Mouse (Mus musculus) testis, postnatal 10 days (tissue): Measurements from ENCODE around the gene Tbx15.
A peak's percentile ranks its signal among the peaks of the same experiment; 100 is the strongest.

Experiments used
- DNase-seq: peaks from one replicate; pipeline ENCODE4 v3.0.0; 2021; ENCODE audit warnings: low spot score

Tbx15 gene

DNA sequence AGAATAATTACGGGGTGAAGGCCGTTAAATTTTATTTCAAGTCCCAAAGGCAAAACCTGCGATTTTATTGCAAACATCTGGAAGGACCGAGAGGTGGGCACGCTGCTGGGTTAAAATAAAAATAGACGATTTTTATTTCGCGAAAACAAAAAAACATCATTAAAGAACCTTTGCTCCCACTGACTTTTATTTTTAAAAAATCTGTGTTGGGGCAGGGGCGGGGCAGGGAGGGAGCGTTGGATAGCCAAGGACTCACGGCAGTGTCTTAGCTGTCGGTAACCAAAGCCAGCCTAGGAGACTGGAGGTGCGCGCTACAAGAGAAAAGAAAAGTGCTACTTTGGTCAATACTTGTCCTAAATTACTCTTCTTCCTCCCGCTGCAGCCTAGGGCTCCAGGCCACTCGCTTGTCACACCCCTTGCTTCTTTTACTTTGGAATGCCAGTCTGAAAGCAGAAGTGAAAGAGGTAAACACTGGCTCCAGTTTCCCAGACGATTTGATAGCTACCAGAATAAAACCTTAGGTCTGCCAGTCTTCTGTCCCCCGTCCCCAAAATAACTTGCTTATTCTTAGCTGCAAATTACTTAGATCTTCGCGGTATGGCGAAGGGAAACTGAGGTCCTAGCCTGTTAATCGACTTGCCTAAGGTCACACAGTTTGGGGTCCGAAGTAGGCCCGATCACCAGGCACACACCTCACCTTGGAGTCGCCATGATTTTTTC is 8.8 kb downstream of the Tbx15 start:
- DNase-seq, result no peak

DNA sequence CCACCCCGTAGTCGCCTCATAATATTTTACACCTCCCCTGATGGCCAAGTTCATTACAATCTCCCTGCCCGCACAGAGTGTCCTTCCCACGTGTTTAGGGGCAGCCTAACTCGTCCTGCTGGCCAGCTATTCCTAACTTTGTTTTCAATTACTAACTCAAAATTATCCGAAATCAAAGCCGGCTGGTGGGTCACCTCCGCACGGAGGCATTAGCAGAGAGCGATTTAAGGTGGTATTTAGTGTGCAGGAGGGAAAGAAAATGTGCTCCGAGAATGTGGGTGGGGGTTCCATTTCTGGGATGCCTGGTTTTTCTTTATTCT is 9.3 kb downstream of the Tbx15 start:
- DNase-seq, result no peak

DNA sequence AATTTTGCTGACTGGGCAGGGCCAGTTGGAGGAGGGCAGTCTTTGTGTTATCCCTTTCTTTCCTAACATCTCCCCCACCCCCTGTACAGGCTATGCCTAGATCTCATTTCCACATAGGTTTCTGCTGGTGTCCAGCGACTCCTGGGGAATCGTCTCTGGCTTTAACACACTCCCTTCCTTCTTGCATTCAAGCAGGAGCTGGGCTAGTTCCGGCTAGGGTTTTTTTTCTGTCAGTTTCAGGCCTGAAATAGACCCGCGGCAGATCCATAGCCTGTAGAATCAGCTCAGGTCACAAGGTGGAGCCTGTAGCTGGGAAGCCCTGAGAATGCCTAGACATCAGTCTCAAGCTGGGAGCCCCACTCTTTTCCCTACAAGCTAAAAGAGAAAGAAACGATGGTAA is 9.7 kb downstream of the Tbx15 start:
- no peak for DNase-seq

DNA sequence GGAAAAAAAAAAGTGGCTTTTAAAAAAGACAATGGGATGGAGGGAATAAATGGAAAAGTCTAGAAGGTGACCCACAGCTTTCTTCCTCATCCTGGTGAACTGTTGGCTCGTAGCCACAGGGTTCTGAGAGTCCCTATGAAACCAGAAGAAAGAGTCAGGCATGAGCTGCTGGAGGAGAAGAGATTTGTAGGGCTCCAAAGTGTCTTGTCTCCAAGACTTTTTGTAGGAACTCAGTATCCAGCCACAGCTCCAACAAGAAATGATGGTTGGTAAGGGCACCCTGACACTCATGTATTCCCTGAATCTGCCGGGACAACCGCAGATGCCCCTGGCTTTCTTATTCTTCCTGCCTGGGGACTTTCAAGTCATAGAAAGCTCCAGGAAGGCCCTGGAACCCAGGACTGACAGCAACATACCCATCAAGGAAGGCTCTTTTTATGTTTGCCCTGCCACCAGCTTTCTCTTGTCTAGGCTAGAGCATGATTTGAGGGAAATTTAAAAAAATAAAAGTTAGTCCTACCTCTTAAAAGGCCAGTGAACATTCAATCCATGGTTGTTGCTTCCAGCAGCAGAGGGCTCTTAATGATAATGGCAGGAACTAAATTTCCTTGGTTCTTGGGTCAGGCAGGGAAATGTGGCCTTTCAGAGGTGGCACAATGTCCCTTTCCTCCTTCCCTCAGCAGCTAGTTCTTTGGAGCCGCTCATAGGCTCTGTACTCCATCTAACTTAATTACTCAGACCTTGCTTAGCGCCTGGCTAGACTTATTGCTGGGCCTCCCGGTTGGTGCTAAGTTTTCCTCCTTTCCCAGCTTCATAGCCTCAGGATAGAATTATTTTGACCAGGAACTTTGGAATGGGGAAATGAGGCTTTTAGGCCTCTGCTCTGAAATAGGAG is 11.3 kb downstream of the Tbx15 start:
- no peak for DNase-seq

DNA sequence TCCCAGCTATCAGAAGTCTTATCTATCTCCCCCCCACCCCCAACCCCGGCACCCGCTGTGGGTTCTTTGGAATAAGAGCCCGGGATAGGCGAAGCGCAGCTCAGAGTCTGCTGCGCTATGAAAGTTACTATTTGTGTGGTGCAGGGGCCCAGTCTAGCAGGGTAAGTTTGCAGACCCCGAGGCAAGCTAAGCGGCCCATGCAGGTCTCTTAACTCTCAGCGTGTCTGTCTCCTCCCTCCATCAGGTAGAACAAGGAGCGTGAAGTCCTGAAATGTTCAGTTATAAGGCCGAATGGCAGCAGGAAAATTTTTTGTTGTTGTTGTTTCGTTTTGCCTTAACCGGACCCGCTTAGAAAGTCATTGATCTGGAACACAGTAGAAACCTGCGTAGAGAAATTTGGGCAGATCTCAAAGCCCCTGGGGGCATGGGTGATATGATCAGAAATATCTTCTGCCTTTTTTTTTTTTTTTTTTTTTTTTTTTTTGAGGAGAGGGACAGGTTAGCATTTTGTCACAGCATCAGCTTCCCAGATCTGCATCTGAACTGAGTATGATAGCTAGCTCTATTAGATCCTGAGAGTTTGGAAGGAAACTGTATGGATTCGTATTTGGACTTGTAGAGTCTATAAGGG is 12.4 kb downstream of the Tbx15 start:
- DNase-seq, result no peak

DNA sequence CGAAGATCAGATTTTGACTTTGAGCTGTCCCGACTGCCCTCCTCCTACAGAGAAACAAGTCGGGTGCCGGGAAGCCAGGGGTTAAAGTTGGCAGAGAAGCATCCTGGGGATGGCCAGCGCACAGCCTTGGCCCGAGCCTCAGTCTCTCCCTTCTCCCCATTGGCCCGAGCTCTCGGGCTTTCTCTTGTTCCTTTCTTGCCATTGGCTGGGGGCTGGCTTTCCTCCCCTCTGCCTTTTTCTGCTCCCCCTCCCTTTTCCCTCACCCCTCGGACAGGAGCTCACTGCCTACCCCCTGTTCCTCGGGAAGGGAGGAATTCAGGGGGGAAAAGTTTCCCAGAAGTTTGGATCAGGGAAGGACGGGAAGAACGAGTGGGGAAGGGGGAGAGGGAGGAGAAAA is 12.9 kb downstream of the Tbx15 start:
- DNase-seq, result no peak

DNA sequence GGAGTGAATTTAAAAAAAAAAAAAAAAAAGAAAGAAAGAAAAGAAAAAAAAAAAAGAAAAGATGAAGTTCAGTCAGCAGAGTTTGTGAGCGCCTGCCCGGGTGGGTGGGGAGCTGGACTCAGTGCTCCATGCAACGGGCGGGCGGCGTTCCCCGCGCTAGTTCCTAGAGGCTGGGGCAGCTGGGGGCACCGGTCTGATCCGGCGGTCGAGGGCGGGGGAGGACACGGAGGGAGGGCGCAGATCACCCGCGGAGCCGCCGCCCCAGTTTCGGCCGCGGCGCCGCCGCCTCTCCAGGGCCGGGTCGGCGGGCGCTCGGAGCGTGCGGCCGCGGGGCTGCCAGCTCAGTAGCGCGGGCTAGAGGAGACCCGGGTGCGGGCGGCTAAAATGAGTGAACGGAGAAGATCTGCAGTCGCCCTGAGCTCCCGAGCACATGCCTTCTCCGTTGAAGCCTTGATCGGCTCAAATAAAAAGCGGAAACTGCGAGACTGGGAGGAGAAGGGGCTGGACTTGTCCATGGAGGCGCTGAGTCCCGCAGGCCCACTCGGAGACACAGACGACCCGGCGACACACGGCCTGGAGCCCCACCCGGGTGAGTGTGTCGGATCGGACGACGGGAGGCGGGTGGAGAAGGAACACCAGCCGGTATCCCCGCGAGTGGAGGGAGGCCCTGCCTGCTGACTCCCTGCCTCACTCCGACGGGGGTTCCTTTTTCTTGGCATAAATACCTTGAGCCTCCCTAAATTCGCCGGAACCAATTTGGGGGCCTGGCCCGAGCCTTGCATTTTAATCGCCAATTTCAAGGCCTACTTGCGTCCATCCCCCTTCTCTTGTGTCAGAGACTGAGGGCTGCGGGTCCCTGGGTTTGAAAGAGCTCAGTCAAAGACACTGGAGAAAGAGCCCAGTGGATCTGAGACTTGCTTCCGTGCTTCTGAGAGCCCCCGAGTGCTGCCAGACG is 13.6 kb downstream of the Tbx15 start:
- peak; percentile 58 for DNase-seq

DNA sequence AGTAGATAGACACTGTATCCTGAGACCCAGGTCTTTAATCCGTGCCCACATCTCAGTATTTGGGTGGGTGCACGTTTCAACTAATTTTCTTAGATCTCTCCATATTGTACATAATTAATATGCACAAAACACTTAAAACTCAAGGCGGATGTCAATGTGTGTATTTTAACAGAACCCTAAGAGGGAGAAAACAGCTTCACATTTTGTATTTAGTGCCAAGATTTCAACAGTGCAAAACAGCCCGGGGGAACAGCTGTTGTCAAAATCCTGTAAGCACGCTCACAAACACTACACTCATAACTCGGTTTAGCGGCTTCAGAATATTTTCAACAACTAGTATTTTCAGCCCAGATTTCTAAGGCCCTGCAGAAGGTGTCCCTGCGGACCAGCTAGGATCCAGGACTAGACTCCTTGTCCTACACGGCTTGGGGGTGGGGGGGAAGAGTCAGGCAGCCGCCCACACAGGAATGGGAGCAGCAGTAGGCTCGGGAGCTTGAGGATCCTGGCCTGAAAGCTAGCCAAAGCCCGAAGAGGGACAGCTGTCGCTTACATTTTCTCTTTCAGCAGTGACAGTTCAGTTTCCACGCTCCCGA is 14.5 kb downstream of the Tbx15 start:
- DNase-seq, result no peak

DNA sequence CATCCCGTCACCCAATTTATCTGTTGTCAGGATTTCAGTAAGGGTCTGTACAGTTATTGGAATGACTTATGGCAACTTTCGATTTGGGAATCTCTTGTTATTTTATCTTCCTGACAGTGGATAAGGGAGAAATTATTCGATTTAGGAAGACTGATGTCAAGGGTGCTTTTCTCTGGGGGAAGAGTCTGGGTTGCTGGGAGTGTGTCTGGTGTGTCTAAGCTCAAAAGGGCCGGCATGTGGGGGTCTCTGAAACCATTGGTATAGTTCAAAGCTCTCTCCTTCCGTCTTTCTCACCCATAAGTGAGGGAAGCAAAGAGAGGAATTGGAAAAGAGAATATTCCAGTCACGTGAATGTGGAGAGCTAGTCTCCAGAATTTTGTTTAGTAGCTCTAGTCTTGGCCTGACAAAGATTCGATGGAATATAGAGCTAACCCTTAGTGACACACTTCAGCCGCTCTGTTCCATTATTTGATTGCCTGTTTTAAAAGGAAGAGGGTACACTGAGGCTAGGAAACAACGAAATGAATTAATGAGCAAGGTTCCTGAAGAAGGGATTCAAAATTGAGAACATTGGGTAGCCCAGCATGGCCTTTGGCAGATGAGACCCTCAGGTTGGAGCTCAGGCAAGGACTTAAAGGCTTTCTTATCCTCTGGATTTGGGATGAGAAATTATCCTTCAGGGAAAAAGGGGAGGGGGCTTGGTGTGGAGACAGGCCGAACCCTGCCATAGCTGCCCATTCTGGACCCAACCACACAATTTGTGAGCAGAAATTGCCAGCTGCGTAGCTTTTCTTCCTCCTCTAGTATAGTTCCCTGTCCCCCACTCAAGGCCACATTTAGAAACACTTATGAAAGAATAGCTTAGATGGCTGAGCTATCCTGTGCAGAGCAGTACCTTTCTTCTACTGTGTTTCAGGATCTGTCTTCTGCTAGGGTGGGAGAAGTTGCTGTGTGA is 15.5 kb downstream of the Tbx15 start:
- DNase-seq, result no peak

DNA sequence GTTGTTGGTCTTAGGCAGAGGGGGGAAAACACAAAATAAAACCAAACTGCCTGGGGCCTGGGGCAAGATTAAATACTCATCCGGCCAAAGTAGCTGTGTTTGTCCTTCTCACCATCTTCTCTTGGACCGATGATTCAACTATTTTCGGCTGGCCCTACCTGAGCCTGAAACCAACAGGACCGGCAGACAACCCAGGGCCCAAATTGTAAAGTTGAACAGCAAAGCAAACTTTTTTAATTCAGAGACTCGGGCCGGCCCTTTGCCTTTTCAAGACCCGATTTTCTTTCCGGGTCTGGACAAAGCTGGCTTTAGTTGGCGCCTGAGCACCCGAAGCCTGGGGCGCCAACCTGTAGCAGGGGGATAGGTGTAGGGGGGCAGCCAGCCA is 16.2 kb downstream of the Tbx15 start:
- DNase-seq, result no peak

DNA sequence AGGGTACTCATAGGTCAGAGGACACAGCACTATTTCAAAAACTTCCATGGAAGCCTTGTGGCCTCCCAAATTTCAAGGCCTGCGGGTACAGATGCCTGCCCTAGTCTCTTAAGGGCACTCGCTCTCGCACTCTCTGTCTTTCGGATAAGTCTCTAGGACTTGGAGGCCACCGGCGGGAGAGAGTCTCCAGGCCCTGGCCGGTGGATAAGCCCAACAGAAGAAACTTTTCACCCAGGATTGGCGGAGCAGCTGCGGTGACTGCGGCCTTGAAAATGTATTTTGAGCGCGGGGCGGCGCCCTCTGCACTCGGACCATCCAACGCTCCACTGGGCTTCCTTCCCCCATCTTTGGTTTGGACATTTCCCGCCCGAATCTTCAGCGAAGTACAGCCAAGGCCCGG is 16.6 kb downstream of the Tbx15 start:
- DNase-seq, result no peak

DNA sequence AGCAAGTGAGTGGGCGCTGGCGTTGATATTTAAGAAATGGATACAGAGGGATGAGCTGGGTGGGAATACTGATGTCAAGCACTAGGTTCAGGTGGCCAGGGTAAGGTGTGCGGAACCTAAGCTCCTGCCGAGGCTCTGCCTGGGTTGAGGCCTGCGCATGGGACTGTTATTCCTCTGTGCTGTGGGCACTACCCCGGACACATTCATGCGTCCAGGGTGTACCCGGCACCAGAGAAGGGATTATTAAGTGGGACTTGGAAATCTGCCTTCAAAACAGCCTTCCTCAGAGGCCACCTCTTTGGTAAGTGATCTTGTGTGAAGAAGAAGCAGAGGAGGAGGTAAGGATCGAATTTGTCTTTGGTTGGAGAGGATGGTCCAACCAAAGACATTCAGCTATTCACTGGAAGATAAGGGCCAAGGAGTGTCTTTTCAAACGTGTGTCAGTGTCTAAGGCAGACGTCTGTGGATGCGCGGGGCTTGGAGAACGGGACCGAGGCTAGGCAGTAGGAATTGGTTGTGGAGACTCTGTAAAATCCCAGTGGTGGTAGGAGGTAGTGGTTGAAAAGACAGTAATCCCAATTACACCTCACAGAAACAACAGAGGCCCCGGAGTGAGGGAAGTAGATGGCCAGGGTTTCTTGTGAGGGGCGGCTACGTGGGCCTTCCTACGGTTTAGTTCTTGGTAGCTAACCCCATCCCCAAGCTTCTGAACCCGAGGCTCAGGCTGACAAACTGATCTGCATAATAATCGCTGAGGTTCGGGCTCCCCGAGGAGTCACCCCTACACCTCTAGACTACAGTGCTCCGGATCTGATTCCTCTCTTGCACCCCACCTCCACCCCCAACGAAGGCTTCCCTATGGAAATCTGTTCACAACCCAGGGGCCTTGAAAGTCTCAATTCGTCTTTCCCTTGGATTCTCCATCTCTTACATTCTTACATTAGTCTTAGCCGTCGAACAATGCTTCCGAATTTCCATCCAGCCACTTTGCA is 17.7 kb downstream of the Tbx15 start:
- DNase-seq, result no peak

DNA sequence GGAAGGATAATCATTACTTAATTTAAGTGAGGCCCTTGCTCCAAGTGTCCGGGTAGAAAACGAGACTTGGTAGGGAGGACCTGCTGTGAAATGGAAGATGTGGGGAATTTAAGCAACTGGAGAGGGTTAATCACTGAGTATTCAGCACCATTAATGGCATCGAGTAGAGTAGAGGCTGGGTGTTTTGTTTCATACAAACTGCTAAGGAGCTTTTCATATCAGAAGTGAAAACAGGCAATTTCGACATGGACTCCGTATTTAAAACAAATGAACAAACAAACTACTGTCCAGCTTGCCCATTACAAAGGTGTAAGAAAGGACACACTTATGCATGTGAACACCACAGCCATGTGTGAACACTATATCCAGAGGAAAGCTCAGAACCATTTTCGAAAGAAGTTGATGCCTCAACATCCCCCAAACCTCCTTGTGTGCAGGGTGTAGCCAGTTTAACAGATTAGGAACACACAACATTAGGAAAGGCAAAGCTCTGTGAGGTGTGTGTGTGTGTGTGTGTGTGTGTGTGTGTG is 19.6 kb downstream of the Tbx15 start:
- DNase-seq, result no peak

DNA sequence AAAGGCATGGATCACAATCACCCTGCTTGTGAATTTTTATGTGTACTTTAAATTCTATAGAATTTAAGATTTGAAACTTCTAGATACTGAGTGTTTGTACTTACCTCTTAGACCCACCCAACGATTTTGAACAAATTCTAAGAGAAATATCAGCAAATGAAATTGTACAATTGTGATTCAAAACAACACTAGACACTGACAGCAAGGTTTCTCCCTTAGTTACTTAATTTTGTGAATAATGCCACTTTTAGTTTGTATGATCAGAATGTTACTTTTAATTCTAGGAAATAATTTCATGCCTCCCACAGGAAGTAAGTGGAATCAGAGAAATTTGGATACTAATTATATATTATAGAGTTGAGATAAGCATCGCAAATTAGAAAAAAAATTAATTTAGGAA is 20.2 kb downstream of the Tbx15 start:
- DNase-seq, result no peak

DNA sequence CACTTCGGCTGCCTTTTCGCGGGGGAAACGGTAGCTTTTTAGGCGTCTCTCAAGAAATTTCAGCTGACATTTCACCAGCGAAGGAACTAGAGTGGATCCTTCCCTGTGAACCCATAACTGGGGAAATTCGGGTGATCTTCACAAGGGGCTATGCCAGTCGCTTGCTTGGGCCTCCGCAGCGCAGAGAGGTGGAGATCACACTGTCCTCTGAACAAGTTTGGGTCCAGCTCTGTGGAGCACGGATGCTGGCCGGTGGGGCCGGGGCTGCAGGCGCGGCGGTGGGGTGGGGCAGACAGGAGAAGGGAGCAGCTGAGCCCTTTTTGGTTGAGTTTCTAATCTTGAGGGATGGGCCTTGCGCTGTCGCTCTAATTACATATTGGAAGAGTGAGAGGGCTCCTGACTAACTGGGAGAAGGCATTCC is 21.2 kb downstream of the Tbx15 start:
- DNase-seq, result no peak

DNA sequence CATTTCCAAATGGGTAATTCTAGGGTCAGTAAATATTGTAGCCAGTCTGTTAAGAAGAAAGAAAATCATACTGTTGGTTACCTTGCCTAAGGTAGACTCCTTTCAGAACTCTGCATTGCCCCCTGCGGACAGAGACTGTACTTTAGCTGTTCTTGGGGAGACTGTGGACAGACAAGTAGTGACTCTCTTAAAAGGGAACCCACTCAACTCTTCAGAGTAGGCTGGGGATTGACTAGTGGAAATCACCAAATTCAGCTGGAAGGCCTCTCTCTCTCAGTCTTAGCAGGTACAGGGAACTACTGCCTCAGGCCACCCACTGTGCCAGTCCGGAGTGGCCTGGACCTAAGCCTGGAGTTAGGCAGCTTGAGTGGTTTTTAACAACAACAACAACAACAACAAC is 21.8 kb downstream of the Tbx15 start:
- DNase-seq, result no peak

DNA sequence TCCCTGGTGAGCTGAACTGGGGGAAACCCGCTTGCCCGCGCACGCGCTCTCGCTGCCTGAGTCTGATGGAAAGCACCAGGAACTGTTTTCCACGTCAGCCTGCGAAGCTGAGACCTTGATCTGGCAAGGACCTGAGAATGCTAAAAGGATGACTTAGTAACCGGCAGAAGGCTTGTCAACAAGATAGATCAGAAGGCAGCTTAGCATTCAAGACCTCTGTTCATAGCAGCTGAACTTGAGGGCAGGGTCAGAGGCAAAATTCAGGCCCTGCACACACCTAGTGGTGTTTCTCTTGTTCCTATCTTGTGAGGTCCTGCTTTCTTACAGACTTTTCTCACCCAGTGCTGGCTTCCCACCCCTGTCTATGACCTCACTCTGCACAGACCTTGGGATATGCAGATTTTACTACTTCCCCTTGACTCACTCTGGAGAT is 23.3 kb downstream of the Tbx15 start:
- DNase-seq, result no peak

DNA sequence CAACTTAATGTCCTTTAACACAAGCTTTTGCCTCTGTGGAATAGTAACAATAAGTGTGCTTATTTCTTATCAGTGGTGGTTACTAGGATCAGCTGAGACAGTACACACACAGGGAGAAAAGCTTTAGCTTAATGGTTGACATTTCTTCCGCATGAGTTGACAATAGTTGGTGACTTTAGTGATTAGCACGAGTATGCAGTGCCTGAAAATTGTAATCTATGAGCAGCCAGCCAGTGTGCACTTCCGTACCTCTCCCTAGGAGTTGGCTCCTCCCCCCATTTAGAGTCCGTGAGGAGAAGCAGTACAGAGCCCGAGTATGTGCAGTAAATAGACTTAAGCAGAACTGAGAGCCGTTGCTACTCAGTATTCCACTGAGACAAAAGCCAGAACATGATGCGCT is 24.5 kb downstream of the Tbx15 start:
- DNase-seq, result no peak

DNA sequence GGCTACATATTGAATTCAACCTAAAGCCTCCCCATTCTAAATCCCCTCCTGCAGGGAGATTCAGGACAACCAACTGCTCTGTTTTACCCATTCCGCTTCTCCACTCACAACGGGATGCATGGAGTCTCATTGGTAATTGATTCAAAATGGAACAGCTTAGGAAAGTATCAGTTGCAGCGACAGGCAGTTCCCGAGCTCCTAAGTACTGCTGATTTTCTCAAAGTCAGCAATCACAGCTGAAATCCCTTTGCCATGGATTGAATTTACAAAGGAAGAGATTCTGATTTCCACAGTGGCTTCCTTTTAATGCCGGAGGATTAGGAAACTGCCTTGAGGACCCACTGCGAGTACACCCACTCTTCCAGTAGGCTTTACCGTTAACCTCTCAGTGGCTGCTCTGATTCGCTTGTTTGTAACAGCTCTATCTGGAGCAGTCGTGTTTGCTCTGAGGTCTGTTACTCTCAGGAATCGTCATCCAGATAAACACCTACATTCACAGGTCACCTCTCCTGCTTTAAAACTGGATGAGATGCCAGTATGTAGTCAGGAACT is 26.6 kb downstream of the Tbx15 start:
- no peak for DNase-seq
